Mouse (Mus musculus) intestine, embryonic 16.5 days (tissue): ENCODE data around the gene Zfp963. TPM values are rescaled to one million over a fixed set of nuclear protein-coding genes. Genes with fewer than 3 reads are reported as not detected.

ENCODE experiments used
- ATAC-seq: fragments of 200-750 bp; cut with Nextera tagmentation; 2 replicates; pipeline ENCODE4 v1.8.0; 2017; ENCODE audit warnings: moderate TSS enrichment, moderate library complexity
- H3K27ac ChIP-seq: fragments of 300-500 bp; sonication (generic); 2 replicates; pipeline ENCODE4 v1.5.1; 2014; ENCODE audit warnings: mild to moderate bottlenecking, low read length
- H3K27me3 ChIP-seq: fragments of 300-500 bp; sonication (generic); replicated peaks from 2 replicates; pipeline ENCODE4 v1.6.1; 2014; ENCODE audit warnings: low read length, control low read depth, mixed read lengths; ENCODE audit not compliant: control insufficient read depth, insufficient read depth
- H3K36me3 ChIP-seq: fragments of 300-500 bp; sonication (generic); 2 replicates; pipeline ENCODE4 v1.6.1; 2014; ENCODE audit warnings: low read length, control low read depth; ENCODE audit not compliant: control insufficient read depth, insufficient read depth
- H3K4me1 ChIP-seq: fragments of 300-500 bp; sonication (generic); 2 replicates; pipeline ENCODE4 v1.6.1; 2014; ENCODE audit warnings: low read length, control low read depth, mixed read lengths; ENCODE audit not compliant: control insufficient read depth, insufficient read depth
- H3K4me2 ChIP-seq: fragments of 300-500 bp; sonication (generic); 2 replicates; pipeline ENCODE4 v1.6.1; 2014; ENCODE audit warnings: low read depth, low read length, control low read depth
- H3K4me3 ChIP-seq: fragments of 300-500 bp; sonication (generic); 2 replicates; pipeline ENCODE4 v1.5.1; 2014; ENCODE audit warnings: mild to moderate bottlenecking, low read length
- H3K9ac ChIP-seq: fragments of 300-500 bp; sonication (generic); 2 replicates; pipeline ENCODE4 v1.6.1; 2014; ENCODE audit warnings: low read depth, low read length
- H3K9me3 ChIP-seq: fragments of 300-500 bp; sonication (generic); 2 replicates; pipeline ENCODE4 v1.6.1; 2016; ENCODE audit warnings: low read length, control low read depth; ENCODE audit not compliant: control insufficient read depth
- WGBS: fragments of 180-500 bp; shearing (Covaris S2); extraction: QIAGEN DNeasy Blood & Tissue Kit; methylation state at CpG from one replicate; pipeline ENCODE4 v1.1.7; 2014; 5-methylcytosine and 5-hydroxymethylcytosine counted together
- polyA plus RNA-seq: library from polyadenylated mRNA; unstranded; fragments of >200 nt; fragmentation: Nextera tagmentation; extraction: Ambion mirVana; gene quantifications from 2 replicates; pipeline ENCODE4 v1.2.1, GENCODE M21; 2015

Zfp963 gene
- polyA plus RNA-seq = 4.9 and 6.2 TPM in 2 replicates

DNA sequence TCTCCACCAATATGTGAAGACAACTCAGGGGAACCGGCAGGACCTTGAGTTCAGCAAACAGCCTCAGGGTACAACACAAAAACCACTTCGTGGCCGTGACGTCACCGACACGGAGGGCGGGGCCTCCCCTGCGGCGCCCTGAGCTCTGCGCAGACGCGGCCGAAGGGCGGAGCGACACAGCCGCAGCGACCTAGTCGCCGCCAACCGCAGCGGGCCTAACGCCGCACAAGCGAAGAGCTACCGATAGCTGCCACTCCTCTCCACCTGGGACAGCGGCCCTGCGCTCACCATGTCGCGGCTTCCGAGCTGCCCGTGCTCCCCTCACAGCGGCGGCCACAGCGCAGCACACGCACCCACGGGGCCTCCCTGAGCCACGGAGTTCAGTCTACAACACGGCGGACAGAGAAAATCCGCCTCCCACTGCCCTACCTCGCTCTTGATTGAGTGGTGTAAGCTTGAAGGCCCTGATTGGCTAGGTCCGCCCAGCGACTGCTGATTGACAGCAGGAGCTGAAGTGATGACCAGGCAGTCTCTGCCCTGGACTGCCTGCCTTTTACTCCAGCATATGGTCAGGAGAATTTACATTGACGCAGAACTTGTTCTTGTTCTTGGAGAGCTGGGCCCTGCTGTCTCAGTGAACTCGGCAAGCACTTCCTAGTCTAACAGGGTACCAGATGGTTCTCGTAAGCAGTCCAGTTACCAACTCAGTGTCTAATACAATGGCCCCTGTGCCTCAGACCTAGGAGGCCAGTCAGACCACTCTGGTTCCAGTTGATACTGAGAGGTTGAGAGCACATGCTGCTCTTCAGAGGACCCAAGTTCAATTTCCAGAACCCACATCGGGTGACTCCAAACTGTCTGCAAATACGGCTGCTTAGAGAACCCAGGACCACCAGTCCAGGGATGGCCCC lies at the start of gene Zfp963:
Gene Zfp963 (minus strand): TSS at position 427 of the 911 bp plus-strand sequence.
- H3K4me2 ChIP-seq = peak within 1 kb of the TSS; percentile 51

DNA sequence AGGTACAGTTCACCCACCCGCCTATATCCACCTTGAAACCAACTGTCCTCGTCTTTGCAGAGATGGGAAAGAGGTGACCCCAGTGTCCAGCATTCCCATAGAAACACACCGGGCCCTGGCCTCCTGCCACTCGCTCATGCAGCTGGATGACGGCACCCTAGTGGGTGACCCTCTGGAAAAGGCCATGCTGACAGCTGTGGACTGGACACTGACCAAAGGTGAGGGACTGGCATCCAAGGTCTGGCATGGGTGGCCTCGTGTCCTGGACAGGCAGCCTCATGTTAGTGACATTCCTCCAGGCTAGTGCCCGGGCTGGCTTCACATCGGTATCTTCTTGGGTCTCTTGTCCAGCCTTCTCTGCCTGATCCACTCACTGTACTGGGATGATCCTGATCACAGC lies 49.5 kb upstream of the Zfp963 start:
- no peak for ATAC-seq
- Histone ChIP-seq H3K27me3 (no peaks in the 10 kb centered on the region), H3K36me3 (peaks cover 46% of the 10 kb centered on the region), H3K4me3 (no peak overlapping the region), H3K4me2 (no peak overlapping the region), H3K9me3 (no peaks in the 10 kb centered on the region), H3K9ac (no peak overlapping the region), H3K27ac (no peak overlapping the region), H3K4me1 (no peaks in the 10 kb centered on the region)
- WGBS = 94% methylated on average over 8 of the region's 8 CpGs

More for the DNA sequence above, at the start of gene Zfp963:
- H3K36me3 ChIP-seq = peaks cover 5% of the 10 kb centered on the region; the same call in 1 of the 2 replicates
- peak within 1 kb of the TSS; percentile 97 for H3K27ac ChIP-seq
- H3K9me3 ChIP-seq = no peaks in the 10 kb centered on the region
- peaks cover 5% of the 10 kb centered on the region; the same call in 1 of the 2 replicates for H3K4me1 ChIP-seq
- peak within 1 kb of the TSS; percentile 81 for H3K9ac ChIP-seq
- ATAC-seq = peak; percentile 100
- 3% methylated on average over 47 of the region's 48 CpGs for WGBS
- no peaks in the 10 kb centered on the region for H3K27me3 ChIP-seq
- peak within 1 kb of the TSS; percentile 66 for H3K4me3 ChIP-seq

DNA sequence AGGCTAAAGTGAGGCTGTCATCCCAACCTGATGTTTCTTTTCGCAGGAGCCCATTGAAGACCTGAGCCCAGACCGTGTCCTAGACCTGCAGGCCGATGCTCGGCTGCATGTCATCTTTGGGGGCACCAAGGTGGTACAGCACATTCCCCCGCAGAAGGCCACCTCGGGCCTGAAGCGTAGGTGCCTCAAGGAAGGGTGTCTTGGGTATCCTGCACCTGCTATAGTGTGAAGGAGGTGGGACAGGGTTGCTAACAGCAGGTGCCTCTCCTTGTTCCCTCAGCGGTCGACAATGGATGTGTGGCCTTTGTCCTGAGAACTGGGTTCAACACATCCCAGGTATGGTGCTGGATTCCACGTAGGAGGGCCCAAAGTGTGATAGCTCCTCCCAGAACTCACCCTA lies 47.9 kb upstream of the Zfp963 start:
- Histone ChIP-seq H3K27ac (no peak overlapping the region), H3K36me3 (peaks cover 39% of the 10 kb centered on the region), H3K4me2 (no peak overlapping the region), H3K9me3 (no peaks in the 10 kb centered on the region), H3K4me1 (peaks cover 9% of the 10 kb centered on the region), H3K9ac (no peak overlapping the region), H3K4me3 (no peak overlapping the region), H3K27me3 (no peaks in the 10 kb centered on the region)
- 91% methylated on average over 10 of the region's 10 CpGs for WGBS
- no peak for ATAC-seq

DNA sequence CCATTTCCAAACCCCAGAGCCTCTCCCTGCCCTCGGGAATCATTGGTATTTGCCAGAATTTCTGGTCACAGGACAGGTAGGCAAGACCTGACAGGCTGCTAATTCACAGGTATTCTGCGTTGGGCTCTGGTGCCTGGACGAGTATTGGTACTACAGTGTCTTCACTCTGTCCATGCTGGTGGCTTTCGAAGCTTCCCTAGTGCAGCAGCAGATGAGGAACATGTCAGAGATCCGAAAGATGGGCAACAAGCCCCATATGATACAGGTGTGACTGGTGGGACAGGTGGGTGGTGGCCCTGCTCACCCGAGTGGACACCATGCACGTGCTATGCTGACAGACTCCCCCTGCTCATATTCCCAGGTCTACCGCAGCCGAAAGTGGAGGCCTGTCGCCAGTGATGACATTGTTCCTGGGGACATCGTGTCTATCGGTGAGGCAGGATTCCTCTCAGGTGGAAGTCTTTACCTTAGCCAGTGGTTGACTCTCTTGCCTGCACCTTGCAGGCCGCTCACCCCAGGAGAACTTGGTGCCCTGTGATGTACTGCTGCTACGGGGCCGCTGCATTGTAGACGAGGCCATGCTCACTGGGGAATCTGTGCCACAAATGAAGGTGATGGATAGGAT lies 47.1 kb upstream of the Zfp963 start:
- Histone ChIP-seq H3K27me3 (no peaks in the 10 kb centered on the region), H3K4me3 (no peak overlapping the region), H3K9me3 (no peaks in the 10 kb centered on the region), H3K4me2 (no peak overlapping the region), H3K9ac (no peak overlapping the region), H3K36me3 (peaks cover 30% of the 10 kb centered on the region), H3K4me1 (peaks cover 16% of the 10 kb centered on the region), H3K27ac (no peak overlapping the region)
- 97% methylated on average over 16 of the region's 16 CpGs for whole genome bisulfite sequencing
- ATAC-seq = no peak

DNA sequence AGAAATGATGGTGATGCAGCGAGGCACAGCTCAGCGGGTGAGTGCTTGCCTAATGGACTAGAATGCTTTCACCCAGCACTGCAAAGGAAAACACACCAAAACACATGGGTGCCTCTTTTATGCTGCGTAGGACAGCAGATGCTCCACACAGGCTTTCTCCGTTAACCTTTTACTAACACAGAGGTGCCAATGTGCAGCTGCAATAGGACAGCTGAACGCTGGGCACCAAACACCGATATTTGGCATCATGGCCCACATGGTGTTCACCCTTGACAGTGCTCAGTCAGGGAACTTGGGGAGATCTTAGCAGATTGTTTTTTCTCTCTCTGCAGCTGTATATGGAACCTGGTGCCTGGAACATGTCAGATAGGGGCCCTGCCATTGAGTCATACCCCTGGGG lies 45.1 kb upstream of the Zfp963 start:
- Histone ChIP-seq H3K27ac (no peak overlapping the region), H3K4me2 (no peak overlapping the region), H3K4me1 (peaks cover 19% of the 10 kb centered on the region), H3K36me3 (peaks cover 24% of the 10 kb centered on the region), H3K27me3 (no peaks in the 10 kb centered on the region), H3K4me3 (no peak overlapping the region), H3K9ac (no peak overlapping the region), H3K9me3 (no peaks in the 10 kb centered on the region)
- ATAC-seq = no peak
- 94% methylated on average over 6 of the region's 6 CpGs for WGBS

DNA sequence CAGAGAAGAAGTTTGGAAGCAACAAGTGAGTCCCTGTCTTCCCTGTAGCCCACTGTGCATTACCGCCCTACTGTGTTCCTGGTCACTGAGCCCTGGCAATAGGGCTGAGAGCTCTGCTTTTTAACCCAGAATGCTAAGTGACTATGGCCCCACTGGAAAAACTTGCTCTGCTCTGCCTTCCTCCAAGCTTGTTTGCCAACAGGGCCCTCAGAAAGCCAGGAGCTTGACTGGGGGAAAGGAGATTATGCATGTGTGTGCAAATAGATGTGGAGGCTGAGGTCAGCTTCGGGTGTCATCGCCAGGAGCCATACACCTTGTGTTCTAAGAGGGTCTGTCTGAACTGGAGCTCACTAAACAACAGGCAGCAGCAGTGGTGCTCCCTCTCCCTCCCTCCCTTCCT lies 44.3 kb upstream of the Zfp963 start:
- peaks cover 19% of the 10 kb centered on the region for H3K4me1 ChIP-seq
- no peaks in the 10 kb centered on the region for H3K9me3 ChIP-seq
- H3K4me2 ChIP-seq = no peak overlapping the region
- no peak for ATAC-seq
- no peak overlapping the region for H3K27ac ChIP-seq
- H3K4me3 ChIP-seq = no peak overlapping the region
- no peaks in the 10 kb centered on the region for H3K27me3 ChIP-seq
- H3K36me3 ChIP-seq = peaks cover 24% of the 10 kb centered on the region
- no peak overlapping the region for H3K9ac ChIP-seq
- 83% methylated on average over 3 of the region's 3 CpGs for WGBS

DNA sequence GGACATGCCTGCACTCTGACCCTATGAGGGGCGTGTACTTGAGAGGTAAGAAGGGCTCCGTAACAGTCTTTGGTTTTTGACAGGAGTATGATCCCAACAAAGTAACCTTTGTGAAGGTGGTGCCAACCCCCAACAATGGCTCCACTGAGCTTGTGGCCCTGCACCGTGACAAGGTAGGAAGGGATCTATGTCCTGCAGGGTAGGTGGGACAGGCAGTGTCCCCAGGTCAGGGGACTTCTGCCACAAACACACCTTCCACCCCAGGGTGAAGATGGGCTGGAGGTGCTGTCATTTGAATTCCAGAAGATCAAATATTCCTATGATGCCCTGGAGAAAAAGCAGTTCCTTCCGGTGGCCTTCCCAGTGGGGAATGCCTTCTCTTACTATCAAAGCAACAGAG lies 43.9 kb upstream of the Zfp963 start:
- Histone ChIP-seq H3K9ac (no peak overlapping the region), H3K4me3 (no peak overlapping the region), H3K27me3 (no peaks in the 10 kb centered on the region), H3K4me1 (peaks cover 19% of the 10 kb centered on the region), H3K4me2 (no peak overlapping the region), H3K9me3 (no peaks in the 10 kb centered on the region), H3K27ac (no peak overlapping the region), H3K36me3 (peaks cover 20% of the 10 kb centered on the region)
- WGBS = 92% methylated on average over 4 of the region's 4 CpGs
- ATAC-seq = no peak

DNA sequence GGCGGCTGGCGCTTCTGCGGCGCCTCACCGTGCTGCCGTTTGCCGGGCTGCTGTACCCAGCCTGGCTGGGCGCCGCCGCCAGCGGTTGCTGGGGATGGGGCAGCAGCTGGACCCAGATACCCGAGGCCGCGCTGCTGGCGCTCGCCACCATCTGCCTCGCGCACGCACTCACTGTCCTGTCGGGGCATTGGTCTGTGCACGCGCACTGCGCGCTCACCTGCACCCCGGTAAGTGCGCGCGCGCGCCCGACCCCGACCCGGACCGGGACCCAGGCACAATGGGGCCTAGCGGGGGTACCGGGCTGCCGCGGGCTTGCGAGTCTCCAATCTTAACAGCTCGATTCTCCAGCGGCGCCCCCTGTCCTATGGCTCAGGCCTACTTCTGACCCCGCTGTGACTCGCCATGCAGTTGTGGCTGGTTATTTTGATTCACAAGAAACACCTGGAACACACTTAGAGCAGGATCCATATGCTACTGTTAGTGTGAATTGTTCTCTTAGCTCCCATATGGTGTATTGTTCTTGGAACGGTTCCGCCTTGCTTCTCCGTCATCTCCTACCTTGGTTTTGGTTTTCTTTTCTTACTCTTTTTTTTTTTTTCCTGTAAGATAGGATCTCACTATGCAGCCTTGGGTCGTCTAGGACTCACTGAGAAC lies 41.8 kb upstream of the Zfp963 start:
- under 1% methylated on average over 48 of the region's 48 CpGs for WGBS

DNA sequence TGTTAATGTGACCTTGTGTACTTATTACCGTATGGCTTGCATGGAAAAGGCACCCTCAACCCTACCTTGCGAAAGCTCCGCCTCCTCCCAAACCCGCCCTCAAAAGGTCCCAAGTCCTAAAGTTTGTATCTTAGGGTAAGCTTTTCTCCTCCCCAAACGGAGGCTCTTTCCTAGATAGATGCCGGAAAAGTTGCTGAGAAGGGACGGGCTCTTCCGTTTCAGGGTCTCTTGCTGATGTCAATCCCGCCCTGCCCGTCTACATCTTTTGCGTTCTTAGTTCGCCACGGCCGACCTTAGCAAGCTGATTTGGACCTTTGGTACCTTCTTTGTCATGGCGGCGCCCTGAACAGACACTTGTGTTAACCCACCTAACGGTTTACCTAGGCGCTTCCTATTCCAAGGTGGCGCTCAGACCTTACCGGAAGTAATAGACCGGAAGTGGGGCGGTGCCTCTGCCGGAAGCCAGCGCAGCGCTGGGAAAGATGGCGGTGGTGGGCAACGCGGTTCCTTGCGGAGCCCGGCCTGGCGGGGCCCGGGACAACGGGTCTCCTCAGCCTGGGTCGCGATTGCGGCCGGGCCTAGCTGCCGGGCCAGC lies 41.1 kb upstream of the Zfp963 start, which contains the start of the genes Atp13a1 and Zfp866:
Gene Atp13a1 (plus strand): TSS at position 391 of the 595 bp plus-strand sequence.
Gene Zfp866 (minus strand): TSS at position 406 of the 595 bp plus-strand sequence.
- peak within 1 kb of the TSS; percentile 62 for H3K4me2 ChIP-seq
- no peaks in the 10 kb centered on the region for H3K9me3 ChIP-seq
- peak within 1 kb of the TSS; percentile 100 for H3K4me3 ChIP-seq
- H3K9ac ChIP-seq = peak within 1 kb of the TSS; percentile 94
- peak within 1 kb of the TSS; percentile 90 for H3K27ac ChIP-seq
- H3K4me1 ChIP-seq = peaks cover 19% of the 10 kb centered on the region
- WGBS = under 1% methylated on average over 38 of the region's 38 CpGs
- ATAC-seq = peak; percentile 97
- H3K27me3 ChIP-seq = no peaks in the 10 kb centered on the region
- 0 out of 2 replicates have a peak, but pooled peaks cover under 1% of the 10 kb centered on the region for H3K36me3 ChIP-seq

More for the DNA sequence above, 41.8 kb upstream of the Zfp963 start:
- Histone ChIP-seq H3K9me3 (no peaks in the 10 kb centered on the region), H3K27me3 (no peaks in the 10 kb centered on the region), H3K36me3 (0 out of 2 replicates have a peak, but pooled peaks cover 7% of the 10 kb centered on the region), H3K27ac (peak overlapping the region; percentile 90), H3K4me1 (peaks cover 19% of the 10 kb centered on the region), H3K4me2 (peak overlapping the region; percentile 62), H3K4me3 (peak overlapping the region; percentile 100), H3K9ac (peak overlapping the region; percentile 94)
- peak; percentile 76 for ATAC-seq
